Mouse (Mus musculus) left cerebral cortex, adult 9 months (tissue): ENCODE data around the gene Pbx2.
"Not testable (repeated sequence)": the region's sequence is repeated elsewhere in the genome, so short reads cannot be mapped to it uniquely, and the experiment has no call there.

Source experiments
- DNase-seq, 2 experiments: peaks; one replicate each; pipeline ENCODE4 v3.0.0; 2022; ENCODE audit warnings: low spot score in 2 of 2

Pbx2 gene

GRCm38 (mm10) chr17:34591029-34591993 is at the start of gene Pbx2:
TSS of gene Pbx2 (plus strand) at chr17:34591266.
- no peak for DNase-seq

DNA sequence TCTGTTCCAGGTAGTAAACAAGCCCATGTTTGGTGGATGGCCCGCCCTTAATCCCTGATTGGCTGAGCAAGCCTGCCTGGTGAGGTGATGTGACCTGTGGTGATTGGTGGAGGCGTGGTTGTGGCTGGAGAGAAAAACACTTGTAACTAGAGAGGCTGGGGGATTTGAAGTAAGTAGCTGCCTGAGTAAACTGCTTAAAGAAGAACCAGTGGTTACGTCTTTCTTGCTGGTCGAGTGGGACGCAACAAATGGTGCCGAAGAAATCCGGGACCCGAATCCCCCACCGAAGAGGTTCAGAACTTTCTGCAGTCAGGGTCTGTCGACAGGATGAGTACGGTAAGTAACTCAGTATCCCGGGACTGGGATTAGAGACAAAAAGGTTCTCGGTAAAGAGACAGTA is 47.5 kb upstream of the Pbx2 start:
- not testable (repeated sequence) for DNase-seq

GRCm38 (mm10) chr17:34546797-34547196 is 44.3 kb upstream of the Pbx2 start:
- no peak for DNase-seq

GRCm38 (mm10) chr17:34547601-34548000 is 43.5 kb upstream of the Pbx2 start:
- DNase-seq, result no peak

DNA sequence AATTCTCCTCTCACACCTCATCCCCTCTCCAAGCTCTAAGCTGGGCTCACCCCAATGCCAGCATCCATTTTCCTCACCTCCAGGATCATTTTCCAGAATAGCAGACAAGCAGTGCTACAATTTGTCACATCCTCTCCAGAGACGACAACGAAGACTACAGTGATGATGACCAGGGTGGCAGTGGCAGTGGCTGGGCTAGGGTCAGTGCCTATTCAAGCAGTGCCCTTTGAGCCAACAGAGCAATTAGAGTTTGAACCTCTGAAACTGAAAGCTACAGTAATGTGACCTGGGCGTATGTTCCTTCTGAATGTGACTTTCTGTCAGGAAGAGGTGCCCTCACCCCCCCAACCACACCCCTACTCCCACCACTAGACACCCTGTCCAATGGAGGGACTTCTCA is 41.9 kb upstream of the Pbx2 start:
- no peak for DNase-seq

- no peak for DNase-seq
Observed at GRCm38 (mm10) chr17:34549843-34550242, 41.2 kb upstream of the Pbx2 start.

- peak in 1 of 2 experiments; percentile 70 for DNase-seq
Observed at GRCm38 (mm10) chr17:34555483-34555882, 35.6 kb upstream of the Pbx2 start.

GRCm38 (mm10) chr17:34556406-34556805 is 34.7 kb upstream of the Pbx2 start:
- DNase-seq, result no peak

GRCm38 (mm10) chr17:34557411-34557810 is 33.7 kb upstream of the Pbx2 start:
- DNase-seq, result no peak

- no peak for DNase-seq
Observed at GRCm38 (mm10) chr17:34559116-34559515, 31.9 kb upstream of the Pbx2 start.

DNA sequence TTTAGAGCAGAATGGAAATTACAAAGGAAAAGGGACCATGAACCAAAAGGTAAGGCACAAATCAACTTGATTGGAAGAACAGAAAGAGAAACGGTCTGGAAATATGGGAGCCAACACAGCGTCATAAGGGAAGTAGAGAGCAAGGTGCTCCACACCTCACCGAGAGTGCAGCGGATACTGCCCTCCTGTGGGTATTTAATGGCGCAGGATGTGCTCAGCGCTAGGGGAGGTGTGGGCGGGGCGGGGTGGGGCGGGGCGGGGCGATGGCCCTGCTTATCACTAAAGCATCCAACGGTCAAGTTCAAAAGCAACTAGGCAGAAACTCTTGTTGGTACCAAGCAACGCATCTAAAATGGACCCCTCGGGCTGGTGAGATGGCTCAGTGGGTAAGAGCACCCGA is 31.2 kb upstream of the Pbx2 start:
- no peak for DNase-seq

GRCm38 (mm10) chr17:34560438-34560837 is 30.6 kb upstream of the Pbx2 start:
- DNase-seq, result no peak

GRCm38 (mm10) chr17:34561200-34561599 is 29.9 kb upstream of the Pbx2 start:
- DNase-seq, result no peak

GRCm38 (mm10) chr17:34562595-34562994 is 28.5 kb upstream of the Pbx2 start:
- DNase-seq, result no peak

DNA sequence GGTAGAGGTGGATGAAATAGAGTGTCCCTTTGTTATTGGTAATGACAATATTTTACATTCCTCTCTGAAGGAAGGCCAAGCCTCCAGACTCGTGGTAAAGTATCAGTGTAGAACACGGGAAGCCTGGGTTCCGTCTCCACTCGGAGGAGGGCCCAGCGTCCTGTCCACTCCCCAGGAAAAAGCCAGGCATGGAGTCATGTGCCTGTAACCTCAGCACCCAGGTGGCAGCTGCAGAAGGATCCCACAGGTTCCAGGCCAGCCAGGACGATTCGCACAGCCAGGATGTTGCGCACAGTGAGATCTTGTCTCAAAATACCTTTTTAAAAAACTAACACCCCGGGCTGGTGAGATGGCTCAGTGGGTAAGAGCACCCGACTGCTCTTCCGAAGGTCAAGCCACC is 27.7 kb upstream of the Pbx2 start:
- DNase-seq, result no peak

DNA sequence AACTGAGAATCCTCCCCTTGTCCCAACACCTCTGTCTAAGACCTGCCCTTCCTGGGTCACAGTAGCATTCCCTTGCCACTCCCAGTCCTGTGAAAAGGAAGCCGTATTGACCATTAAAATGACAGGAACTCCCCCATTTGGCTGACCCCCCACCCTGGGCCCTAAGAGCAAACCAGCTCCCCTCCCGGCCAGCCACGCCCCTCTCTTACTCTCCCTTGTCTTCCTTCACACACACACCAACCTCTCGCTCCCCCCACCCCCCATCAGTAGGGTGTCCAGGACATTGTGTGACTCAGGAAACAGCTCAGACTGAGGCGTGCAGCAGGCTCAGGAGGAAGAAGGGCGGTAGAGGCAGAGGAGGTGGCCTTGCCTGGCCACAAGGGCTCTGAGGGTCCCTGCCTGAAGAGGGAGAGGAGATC is 27.1 kb upstream of the Pbx2 start, which contains the start of gene Notch4:
Notch4 (plus strand) TSS at position 266 of the 419 bp plus-strand sequence.
- DNase-seq, result no peak

DNA sequence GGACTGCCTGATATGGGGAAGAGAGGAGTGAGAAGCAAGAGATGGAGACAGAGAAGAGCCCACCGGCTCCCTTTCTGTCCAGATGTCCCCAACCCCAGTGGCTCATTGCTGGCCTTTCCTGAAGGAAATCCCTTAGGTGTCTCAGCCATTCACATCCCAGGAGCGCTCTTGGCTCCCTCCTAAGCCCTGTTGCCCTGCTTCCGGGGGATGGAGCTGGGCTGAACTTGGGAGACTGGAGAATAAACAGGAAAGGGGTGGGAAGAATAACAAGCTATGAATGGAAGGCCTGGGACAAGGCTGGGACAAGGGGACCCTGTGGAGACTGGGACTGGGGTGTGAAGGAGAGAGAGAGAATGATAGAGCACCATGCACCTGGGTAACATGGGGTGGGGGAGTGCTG is 26.3 kb upstream of the Pbx2 start:
- no peak for DNase-seq

DNA sequence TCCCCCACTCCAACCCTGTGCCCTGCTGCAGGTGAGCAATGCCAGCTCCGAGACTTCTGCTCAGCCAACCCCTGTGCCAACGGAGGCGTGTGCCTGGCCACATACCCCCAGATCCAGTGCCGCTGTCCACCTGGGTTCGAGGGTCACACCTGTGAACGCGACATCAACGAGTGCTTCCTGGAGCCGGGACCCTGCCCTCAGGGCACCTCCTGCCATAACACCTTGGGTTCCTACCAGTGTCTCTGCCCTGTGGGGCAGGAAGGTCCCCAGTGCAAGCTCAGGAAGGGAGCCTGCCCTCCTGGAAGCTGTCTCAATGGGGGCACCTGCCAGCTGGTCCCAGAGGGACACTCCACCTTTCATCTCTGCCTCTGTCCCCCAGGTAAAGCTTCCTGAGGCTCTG is 23.8 kb upstream of the Pbx2 start:
- no peak for DNase-seq

GRCm38 (mm10) chr17:34568421-34568820 is 22.6 kb upstream of the Pbx2 start:
- no peak for DNase-seq

DNA sequence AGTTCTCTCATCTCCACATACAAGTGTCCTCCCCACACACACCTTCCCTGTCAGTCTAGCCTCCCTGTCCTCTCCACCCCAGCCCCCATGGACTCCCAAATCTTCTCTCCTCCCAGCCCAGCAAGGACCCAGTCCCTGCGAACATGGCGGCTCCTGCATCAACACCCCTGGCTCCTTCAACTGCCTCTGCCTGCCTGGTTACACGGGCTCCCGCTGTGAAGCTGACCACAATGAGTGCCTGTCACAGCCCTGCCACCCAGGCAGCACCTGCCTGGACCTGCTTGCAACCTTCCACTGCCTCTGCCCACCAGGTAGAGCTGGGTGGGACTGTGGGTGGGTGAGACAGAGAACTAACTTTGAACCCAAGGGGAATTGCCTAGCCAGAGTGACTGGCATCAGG is 21.1 kb upstream of the Pbx2 start:
- no peak for DNase-seq

DNA sequence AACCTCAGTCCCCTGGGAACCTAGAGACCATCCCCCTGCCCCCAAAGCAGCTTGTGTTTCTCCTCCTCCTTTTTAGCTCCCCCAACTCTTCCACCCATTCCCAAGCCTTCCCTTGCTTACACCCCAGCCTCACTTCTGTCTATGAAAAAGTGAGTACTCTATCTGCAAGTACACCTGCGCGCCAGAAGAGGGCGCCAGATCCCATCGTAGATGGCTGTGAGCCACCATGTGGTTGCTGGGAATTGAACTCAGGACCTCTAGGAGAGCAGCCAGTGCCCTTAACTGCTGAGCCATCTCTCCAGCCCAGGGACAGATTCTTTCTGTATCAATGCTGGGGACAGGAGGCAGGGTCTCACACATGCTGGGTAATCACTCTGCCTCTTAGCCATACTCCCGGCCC is 19.2 kb upstream of the Pbx2 start:
- DNase-seq, result no peak

DNA sequence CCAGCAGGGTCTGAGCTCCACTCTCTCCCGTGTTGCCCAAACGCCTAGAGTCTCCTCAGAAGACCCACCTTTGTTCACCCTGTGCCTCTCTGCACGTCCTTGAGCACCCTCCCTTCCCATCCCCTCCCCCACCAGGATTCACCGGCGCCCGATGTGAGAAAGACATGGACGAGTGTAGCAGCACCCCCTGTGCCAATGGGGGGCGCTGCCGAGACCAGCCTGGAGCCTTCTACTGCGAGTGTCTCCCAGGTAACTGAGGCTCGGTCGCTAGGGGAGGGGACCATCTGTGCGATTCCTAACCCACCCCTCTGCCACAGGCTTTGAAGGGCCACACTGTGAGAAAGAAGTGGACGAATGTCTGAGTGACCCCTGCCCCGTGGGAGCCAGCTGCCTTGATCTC is 18.7 kb upstream of the Pbx2 start:
- no peak for DNase-seq

DNA sequence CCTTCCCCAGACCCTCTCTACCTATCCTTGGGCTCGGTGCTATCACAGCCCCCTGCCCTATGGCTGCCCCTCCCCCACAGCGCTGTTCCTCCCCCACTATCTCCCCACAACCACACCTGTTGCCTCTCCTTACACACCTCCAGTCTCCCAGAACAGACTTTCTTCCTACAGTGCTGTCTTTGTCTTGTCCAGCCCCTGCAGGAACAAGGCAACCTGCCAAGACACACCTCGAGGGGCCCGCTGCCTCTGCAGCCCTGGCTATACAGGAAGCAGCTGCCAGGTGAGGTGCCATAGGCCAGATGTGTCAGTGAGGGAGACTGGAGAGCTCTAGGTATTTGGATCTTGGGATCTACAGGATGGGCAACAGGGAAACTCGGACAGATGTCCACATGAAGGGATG is 14.5 kb upstream of the Pbx2 start:
- DNase-seq, result no peak

DNA sequence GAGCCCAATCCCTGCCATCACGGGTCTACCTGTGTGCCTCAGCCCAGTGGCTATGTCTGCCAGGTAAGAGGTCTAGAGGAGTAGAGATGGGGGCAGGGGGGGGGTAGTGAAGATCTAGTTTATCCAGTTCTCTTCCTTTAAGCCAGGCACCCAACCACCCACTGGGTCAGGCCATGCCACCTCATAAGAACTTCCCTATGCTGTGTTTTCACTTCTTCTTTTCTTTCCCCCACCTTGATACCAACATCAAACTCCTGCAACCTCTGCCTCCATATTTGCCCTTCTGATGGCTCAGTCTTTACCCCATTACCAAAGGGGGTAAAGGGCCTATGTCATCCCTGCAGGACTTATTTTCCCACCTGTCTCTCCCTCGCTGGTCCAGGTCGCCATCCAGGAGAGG is 13.0 kb upstream of the Pbx2 start:
- no peak for DNase-seq
